Mouse (Mus musculus) regulatory T cell (primary cell): ENCODE measurements around the gene Ngdn.
"Not testable (repeated sequence)": the region's sequence is repeated elsewhere in the genome, so short reads cannot be mapped to it uniquely, and the experiment has no call there.

Source experiments
- in situ Hi-C: fragments of 300-600 bp; cut with MboI, MseI; formaldehyde crosslinking; loops from one replicate; pipeline ENCODE4 v1.15.1; 2025; ENCODE audit warnings: high pct_unique_total_duplicates

Gene Ngdn

DNA sequence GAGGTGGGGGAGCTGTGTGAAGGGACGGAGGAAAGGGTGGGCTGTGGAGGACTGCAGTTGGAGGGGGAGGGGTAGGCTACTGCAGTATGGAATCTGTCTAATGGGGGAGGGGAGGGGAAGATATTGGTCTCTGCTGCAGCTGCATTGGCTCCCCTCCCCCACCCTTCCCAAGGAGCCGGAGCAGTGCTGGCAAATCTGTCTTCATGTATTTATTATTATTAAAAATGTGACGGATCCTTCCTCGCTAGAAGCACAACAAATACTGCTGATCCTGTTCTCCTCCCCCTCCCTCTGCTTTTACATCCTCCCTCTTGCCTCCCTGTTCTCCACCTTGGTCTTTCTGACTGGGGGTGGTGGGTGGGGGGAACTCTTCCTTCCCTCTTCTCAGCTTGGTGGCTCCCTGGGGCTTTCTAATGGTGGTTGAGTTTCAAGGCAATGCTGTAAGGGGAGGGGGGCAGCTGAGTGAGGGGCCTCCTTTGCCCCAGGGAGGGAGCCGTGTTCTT, 13.1 kb downstream of the Ngdn start:
- in situ Hi-C loops = loop anchor here (5.0 kb wide), 1 partner anchor 49 kb away; no protein-coding TSS in a partner anchor

- in situ Hi-C loops = loop anchor here (5.0 kb wide), 1 partner anchor 48 kb away; no protein-coding TSS in a partner anchor
Measured at GRCm38 (mm10) chr14:55029034-55029698, 13.9 kb downstream of the Ngdn start.

GRCm38 (mm10) chr14:55032695-55033225, 17.5 kb downstream of the Ngdn start:
- in situ Hi-C loops = no loop called here

DNA sequence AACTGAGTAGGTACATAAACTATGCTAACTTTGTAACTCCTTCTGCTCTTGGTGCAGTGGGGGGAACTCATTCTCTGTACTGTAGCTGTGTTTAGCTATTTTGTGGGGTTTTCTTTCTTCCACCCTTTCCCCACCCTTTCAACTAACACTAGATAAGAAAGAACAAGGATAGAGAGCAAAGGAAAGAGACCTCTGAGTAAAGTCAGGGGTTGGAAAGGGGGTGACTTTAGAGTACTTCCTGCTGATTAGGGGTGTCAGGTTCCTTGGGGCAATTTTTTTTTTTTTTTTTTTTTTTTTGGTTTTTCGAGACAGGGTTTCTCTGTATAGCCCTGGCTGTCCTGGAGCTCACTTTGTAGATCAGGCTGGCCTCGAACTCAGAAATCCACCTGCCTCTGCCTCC, 28.4 kb downstream of the Ngdn start:
- in situ Hi-C loops = not testable (repeated sequence)

DNA sequence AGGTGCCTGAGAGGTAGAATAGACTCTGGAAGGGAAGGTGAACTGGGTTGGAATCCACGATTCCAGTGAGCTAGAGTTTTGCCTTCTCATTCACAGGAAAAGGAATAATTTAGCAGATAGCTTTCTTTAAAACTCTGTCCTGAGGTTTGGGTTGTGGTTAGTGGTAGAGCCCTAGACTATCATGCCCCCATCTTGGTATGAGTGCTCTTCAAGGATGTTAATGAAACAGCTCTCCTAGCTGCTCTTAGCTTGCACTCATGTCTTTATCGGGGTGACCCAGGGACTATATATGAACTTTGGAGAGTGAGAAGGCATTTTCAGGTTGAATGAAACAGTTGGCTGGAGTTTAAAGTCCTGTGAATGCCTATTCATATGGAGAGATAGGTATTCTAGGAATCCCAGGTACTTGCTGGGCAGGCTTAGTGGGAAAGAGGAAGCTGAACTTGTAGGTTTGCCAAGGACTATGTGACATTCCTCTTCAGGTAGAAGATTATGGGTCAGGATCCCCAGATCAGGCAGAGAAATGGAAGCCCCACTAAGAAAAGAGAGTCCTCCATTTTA, 32.8 kb downstream of the Ngdn start:
- in situ Hi-C loops = no loop called here

DNA sequence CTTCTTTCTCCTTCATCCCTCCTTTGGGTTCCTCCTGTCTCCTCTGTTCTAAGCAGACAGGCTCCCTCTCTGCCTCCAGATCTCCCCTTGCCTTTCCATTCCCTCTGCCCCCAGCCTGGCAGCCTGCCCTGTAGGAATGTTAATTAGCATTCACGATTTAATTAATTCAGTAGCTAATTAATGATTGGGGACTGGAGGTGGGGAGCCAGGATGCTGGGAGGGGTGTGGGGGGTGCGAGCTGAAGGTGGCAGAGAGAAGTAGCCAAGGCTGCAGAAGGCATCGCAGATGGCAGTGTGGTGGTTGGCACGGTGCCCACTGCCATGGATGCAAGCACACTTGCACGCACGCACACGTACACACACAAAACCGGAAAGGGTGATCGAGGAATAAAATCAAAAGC, 37.2 kb downstream of the Ngdn start:
- in situ Hi-C loops = no loop called here

GRCm38 (mm10) chr14:55053050-55053449, 37.8 kb downstream of the Ngdn start:
- in situ Hi-C loops = no loop called here

DNA sequence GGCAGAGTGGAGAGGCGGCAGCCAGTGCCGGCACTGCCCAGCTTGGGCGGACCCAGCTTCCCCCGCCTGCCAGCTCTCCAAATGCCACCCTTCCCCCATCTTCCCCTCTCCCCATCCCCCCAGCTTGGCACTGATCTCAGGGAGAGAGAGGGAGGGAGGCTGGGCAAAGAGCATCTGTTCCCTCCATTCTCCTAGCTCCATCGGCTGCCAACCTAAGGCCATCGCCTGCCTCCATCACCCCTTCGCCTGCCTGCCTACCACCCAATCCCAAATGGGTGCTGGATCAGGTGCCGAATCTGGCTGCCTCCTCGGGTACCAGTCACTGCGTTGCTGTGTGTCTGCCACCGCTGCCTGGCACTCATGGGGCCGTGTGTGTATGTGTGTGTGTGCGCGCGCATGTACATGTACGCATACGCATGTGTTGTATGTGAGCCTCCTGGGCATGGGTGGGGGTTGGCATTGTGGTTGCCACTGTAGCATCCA, 38.5 kb downstream of the Ngdn start:
- in situ Hi-C loops = no loop called here

DNA sequence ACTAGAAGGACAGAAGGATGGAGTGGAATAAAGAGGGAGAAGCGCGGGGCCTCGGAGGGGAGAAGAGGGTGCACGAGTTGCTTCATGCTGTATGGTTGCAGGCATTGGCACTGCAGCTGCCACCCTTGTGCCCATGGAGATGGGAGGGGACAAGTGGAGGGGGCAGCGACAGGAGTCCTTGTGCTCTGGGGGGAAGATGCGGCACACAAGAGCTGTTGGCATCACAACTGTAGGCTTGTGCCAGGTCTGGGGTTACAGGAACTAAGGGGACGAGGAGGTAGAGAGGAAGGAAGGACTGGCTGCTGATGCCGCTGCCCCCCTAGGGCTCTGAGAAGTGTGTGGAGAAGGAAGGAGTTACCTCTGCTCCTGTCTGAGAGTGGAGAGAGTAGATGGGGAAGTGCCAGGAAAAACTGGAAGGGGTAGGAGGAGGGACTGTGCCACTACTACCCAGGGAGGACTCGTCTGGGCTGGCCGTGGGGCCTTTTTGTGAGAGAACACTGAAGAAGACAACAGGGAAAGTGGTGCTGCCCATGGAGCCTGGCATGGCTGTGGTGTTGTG, 39.0 kb downstream of the Ngdn start:
- in situ Hi-C loops = no loop called here

GRCm38 (mm10) chr14:55055167-55055834, 40.0 kb downstream of the Ngdn start:
- in situ Hi-C loops = no loop called here

GRCm38 (mm10) chr14:55059009-55059408, 43.8 kb downstream of the Ngdn start:
- in situ Hi-C loops = no loop called here

GRCm38 (mm10) chr14:55059931-55060330, 44.7 kb downstream of the Ngdn start:
- in situ Hi-C loops = no loop called here

DNA sequence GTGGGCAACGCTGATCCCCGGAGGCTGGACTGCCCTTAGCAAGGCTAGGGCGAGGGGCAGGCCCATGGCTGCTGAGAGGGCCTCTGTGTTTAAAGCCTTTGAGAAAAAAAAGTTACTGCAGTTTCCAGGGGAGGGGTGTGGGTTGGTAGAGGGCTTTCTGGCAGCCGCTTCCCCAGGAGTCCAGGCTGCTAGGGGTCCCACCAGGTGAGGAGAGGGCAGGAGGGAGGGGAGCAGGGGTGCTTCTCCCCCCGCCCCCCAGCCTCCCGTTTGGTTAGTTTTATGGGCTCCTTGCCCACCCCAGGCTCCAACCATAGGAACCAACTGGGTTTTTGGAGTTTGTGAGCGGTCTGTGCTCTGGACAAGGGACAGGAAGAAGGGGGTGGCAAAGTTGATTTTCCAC, 46.6 kb downstream of the Ngdn start:
- in situ Hi-C loops = no loop called here

DNA sequence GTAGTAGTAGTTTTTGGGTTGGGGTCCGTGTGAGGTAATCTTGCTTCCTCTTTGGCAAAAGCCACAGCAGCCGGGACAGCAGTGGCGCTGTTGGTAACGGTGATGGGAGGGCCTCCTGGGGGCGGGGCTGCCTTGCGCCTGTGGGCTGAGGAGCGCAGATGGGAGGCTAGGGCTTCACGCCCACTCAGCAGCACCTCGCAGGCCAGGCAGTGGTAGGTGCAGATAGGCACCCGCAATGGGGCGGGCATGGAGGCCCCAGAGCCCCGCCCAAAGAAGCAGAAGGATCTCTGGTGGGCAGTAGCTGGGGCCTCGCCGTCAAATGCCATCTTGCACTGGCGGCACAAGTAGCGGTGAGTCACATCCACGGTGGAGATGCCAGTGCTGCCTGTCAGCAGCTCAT, 47.4 kb downstream of the Ngdn start:
- in situ Hi-C loops = no loop called here

GRCm38 (mm10) chr14:55063117-55063516, 47.9 kb downstream of the Ngdn start:
- in situ Hi-C loops = no loop called here

DNA sequence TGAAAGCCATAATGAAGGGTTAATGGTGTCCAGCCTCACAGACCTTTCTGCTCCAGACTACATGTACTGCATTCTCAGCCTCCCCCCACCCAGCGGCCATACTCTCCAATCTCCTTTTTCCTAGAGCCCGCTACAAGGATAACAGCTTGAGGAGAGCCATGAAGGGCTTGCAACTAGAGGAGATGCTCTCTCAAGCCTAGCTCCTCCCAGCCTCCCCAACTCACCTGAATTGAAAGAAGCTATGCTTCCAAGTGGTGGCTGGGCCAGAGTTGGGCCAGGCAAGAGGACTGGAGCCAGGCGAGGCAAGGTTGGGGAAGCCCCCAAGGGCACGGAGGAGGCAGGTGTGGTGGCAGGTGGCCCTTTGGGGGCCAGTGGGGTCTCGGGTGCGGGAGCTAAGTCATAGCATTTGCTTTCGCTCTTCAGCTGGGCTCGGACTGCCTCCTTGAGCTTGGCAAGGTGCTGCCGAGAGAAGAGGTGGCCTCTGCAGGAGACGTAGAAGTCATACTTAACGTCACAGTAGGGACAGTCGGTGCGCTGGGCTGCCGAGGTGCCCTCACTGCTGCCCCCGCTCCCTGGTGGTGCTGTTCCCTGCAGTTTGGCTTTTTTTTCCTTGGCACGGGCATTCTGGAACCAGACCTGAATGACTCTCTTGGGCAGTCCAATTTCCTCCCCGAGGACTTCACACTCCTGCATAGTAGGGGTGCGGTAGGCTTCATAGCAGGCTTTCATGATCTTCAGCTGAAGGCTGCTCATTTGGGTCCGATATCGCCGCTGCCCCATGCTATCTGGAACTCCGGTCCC, 48.5 kb downstream of the Ngdn start:
- in situ Hi-C loops = no loop called here

GRCm38 (mm10) chr14:55064481-55065370, 49.5 kb downstream of the Ngdn start:
- in situ Hi-C loops = no loop called here

DNA sequence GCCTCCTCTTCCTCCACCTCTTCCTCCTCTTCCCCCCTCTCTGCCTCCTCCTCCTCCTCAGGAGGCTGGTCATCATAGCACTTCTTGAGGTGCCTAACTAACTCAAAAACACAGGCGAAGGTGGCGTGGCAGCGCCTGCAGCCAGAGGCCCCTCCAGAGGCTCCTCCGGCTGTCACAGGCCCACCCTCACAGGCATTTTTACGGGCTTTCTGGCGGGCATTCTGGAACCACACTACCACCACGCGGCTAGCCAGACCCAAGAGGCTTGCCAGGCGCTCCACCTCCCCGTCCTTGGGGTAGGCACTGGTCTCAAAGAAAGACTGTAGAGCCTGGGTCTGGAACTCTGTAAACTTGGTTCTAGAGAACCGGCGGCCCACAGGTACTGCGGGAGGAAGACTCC, 50.1 kb downstream of the Ngdn start:
- in situ Hi-C loops = no loop called here

DNA sequence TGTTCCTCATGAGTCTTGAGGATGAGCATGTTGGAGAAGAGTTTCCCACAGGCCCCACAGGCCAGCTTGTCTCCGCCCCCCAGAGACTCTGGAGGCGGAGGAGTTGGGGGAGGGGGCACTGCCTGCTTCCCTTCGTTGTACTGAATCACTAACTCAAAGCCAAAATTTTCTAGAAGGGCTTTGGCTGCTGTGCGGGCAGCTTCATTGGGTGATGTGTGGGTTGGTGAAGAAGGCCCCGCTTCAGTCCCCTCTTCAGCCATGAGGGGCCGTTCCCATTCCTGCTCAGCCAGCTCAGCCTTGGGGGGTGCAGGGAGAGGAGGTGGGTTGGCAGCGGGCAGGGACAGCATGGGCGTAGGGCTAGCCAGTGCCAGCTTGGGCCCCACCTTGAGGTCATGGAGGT, 50.8 kb downstream of the Ngdn start:
- in situ Hi-C loops = no loop called here

- in situ Hi-C loops = no loop called here
Measured at GRCm38 (mm10) chr14:55071756-55072155, 56.5 kb downstream of the Ngdn start.
